Mouse (Mus musculus) spleen, adult 18-20 months (tissue): ENCODE measurements around the gene Thoc3.

Experiments
- DNase-seq, 2 experiments: peaks; one replicate each; pipeline ENCODE4 v3.0.0; 2022; ENCODE audit warnings: mixed read lengths in 2 of 2

The Thoc3 gene

GRCm38 (mm10) chr13:54439912-54440311 lies 28.7 kb downstream of the Thoc3 start:
- DNase-seq, result no peak

DNA sequence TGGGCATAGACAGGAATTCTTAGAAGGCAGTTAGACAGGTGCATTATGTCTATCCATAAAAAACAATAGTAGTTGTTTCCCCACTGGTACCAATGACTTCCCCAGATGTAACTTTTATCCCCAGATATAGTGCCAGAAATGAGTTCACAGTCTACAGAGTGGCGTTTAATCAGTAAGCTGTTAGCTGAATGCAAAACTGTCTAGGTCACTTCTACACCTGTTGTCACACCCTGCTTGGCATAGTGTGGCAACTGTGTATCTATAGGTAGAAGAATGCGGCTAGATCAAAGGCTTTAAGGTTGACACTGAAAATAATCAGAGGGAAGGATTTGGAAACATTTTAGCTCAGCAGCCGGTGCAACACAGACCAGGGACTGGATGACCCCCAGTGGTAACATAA lies 29.8 kb downstream of the Thoc3 start:
- DNase-seq, result no peak

DNA sequence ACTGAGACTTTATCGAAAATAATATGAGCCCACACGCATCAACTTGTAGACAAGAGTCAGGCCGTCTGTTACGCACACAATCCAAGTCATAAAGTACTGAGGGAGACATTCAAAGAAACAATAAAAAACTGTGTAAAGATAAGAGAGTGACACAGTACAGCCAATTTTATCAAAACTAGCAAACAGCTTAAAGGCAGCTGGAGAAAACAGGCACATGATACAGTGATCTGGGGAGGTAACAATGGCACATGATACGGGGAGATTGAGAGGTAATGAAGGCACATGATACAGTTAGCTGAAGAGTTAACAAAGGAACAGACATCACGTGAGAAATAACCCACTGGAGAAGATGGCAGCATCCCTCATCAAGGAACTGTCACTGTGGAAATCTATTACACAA lies 31.6 kb downstream of the Thoc3 start:
- no peak for DNase-seq

DNA sequence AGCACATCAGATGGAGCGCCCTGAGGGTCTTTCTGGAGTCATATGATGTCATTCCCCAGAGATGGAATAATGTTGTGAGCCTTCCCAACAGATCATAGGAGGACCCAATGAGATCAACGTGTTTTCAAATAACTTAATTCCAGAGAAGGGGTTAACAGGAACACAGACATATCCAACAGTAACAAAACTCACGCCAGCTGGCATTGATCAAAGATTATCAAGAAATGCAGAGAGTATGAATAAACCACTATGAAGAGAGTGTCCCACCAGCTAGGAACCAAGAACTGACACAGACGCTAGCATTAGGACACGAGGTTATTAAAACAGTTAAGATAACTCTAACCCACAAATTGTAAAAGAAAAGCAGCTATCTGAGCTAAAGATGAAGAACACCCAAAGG lies 32.0 kb downstream of the Thoc3 start:
- DNase-seq, result no peak

DNA sequence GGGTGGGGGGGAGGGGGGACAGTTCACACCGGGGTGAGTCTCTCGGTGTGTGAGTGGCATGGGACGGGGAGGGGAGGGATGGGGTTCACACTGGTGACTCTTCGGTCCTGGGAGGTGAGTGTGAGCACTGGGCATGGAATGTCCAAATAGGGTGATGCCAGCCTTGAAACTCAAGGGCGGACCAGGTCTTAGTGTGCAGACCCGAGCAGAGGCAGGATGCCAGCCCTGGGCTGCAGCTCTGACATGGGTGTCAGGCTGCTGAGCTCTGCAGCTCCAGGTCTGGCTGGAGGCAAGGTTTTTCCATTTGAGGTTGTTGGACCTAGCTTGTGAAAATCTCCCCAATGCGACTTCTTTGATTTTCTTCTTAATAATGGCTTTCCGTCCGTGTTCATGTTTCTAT lies 37.5 kb downstream of the Thoc3 start:
- DNase-seq, result no peak

GRCm38 (mm10) chr13:54430051-54430450 lies 38.6 kb downstream of the Thoc3 start:
- DNase-seq, result no peak

GRCm38 (mm10) chr13:54428771-54429170 lies 39.9 kb downstream of the Thoc3 start:
- no peak for DNase-seq

DNA sequence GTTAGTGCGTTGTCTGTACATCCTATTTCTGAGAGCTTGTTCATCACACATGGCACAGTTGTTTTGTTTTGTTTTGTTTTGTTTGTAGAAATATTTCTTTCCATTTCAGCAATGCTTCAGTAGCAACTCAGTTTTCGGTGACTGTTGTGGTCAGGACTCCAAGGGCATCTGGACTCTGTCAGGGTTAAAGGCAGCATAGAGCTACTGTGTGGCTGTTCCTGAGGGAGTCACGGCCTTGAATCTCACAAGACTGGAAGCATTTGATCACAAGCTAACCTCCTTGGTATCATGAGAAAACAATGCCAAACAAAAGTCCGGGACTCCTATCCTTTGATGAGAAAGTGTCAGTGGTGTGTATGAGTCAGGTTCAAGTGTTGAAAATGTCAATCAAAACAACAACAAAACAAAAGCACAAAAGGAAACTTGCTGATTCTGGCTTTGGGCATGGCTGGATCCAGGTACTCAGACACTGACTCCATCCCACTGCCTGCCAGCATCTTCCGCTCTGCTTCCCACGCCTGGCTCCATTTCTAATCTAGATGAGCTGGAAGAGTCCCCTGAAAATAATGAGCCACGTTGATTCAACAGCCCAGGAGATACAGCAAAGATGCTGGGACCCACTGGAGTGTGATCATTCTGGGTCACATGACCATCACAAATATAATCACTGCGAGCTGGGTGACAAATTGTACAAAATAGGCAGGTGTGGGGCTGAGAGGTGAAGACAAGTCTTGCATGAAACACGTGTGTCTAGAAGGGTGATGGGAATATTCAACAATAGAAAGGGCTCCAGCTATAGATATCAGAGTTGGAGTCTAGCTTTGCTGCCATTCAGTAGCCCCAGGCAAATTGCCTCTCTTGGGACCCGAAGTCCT lies 41.6 kb downstream of the Thoc3 start:
- DNase-seq, result no peak

DNA sequence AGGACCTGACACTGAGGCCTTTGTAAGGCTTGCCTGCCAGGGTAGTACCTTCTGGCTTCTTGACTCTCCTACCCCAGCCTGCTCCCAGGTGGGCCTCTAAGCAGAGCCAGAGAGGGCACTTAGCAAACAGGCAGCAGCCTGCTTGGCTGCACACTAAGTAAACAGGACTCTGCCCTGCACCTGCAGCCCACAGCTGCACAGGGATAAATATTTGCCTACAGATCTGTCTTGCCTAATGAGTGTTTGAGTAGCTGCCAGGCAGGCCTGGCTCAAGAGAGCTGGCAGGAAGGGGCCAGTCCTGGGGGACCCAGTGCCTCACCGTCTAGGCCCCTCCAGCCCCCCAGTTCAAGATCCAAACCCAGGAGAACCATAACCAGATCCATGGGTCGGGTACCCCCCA lies 43.4 kb downstream of the Thoc3 start:
- DNase-seq, result peak; percentile 32 to 51

- DNase-seq, result no peak
These were observed 48.4 kb downstream of the Thoc3 start for GRCm38 (mm10) chr13:54420226-54420625.

DNA sequence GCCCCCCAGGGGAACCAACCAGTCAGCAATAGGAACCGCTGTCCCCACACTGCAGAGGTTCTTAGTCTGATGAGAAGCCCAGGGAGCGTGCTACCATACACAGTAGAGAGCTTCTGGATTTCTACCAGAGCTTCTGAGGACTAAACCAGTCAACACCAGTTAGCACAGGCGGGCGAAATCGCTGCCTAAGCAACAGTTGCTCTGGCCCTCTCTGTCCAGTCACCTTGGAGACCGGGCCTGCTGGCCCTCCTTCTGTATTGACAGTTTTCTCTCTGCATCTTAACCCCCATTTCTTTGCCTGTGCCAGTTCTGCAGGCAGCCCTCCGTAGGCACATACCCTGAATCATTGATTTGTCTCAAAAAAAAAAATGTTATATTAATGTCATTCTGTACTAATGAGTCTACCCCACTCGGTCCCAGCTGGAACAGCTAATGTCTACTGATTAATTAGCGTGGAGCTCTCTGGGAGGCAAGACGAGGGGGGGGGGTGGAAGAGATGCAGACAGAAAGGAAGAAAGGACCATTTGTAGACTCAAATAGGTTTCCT lies 49.8 kb downstream of the Thoc3 start:
- no peak for DNase-seq

GRCm38 (mm10) chr13:54415059-54415458 lies 53.6 kb downstream of the Thoc3 start:
- no peak for DNase-seq

- DNase-seq, result no peak
These were observed 55.9 kb downstream of the Thoc3 start for GRCm38 (mm10) chr13:54412721-54413120.

GRCm38 (mm10) chr13:54412236-54412635 lies 56.4 kb downstream of the Thoc3 start:
- peak in 1 of 2 experiments; percentile 19 for DNase-seq

- DNase-seq, result no peak
These were observed 57.0 kb downstream of the Thoc3 start for GRCm38 (mm10) chr13:54411656-54412055.
